Mouse (Mus musculus): ENCODE measurements around the gene Lrrc10b.

DNA sequence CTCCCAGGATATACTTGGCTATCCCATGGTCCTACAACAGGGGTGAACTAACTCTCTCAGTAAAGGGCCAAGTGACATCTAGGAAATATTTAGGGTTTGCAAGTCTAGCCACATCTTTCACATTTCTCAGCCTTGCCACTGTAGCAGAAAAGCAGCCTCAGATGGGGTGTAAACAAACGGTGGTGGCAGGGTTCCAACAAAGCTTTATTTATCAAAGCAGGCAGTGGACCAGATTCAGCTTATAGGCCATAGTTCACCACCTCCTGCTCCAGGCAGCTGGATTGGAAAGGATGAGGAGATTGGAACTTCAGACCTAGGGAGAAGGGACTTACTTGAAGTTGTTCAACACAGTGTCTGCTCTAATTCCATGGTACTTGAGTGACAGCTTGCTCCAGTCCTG, 32.5 kb downstream of the Lrrc10b start:
- TF ChIP-seq CTCF (IDR thresholded peaks at IDR 0.05; ENCODE audit: low read depth, low read length) (no peak), GATA1 (IDR thresholded peaks at IDR 0.05; ENCODE audit: borderline replicate concordance, low read length) (no peak), POLR2AphosphoS5 (IDR thresholded peaks at IDR 0.05; ENCODE audit: insufficient replicate concordance, low read depth, low read length) (no peak)

All from G1E (cell line).